Mouse (Mus musculus) brain, adult 2 months (tissue): ENCODE data around the gene Mrpl36.
A peak's percentile ranks its signal among the peaks of the same experiment; 100 is the strongest.

Experiments
- DNase-seq: peaks from one replicate; pipeline ENCODE4 v3.0.0; 2011; ENCODE audit warnings: low read depth, low spot score

Mrpl36 gene

DNA sequence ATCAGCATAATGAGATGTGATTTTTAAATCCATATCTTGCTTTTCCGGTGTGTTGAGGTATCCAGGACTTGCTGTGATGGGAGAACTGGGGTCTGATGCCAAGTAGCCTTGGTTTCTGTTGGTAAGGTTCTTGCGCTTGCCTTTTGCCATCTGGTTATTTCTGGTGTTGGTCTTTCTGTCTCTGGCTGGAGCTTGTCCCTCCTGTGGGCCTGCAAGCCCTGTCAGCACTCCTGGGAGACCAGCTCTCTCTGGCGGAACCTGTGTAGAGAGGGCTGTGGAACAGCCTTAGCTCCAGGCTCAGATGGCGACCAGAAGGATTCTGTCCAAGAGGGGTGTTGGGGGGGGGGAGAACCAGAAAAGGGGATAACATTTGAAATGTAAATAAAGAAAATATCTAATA, 18.4 kb downstream of the Mrpl36 start:
- DNase-seq = no peak

DNA sequence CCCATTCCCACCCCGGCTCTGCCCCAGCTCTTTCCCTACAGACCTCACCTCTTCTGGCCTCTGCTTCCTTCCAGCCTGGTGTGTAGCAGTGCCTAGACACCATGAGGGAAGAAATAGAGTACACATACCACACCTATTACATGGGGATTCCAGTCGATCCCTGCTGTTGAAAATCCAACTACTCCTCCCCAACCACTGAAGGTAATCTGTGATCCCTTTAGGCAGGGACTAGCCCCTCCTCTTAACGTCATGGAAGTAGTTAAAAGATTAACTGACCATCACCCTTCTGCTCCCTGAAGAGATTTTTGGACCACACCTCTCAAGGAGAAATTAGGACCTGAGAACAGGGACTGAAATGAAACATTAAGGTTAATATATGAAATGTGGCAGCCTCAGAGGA, 18.9 kb downstream of the Mrpl36 start:
- DNase-seq = no peak

DNA sequence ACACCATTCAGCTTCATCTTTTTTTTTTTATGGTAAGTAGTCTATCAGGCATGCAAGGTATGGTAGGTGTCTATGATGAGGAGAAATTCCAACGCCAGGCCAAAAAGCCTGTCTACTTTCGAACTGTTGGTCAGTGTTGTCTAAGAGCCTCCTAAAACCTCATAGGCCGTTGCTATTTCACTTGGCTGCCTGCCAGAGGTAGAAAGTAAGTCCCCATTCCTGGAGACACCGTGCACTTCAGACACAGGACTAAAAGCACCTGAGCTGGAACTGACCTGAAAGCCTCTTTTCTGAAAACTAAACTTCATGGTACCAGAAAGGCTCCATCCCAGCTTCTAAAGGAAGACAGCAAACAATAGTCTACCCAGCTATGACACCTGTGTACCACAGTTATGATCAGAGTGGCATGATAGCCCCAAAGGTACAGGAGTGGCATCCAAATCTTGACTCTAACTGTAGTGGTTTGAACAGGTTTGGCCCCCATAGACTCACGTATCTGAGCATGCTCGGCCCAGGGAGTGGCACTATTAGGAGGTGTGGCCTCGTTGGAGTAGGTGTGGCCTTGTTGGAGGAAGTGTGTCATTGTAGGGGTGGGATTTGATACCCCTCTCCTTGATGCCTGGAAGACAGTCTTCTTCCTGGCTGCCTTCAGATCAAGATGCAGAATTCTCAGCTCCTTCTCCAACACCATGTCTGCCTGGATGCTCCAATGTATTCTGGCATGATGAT, 19.8 kb downstream of the Mrpl36 start:
- no peak for DNase-seq

DNA sequence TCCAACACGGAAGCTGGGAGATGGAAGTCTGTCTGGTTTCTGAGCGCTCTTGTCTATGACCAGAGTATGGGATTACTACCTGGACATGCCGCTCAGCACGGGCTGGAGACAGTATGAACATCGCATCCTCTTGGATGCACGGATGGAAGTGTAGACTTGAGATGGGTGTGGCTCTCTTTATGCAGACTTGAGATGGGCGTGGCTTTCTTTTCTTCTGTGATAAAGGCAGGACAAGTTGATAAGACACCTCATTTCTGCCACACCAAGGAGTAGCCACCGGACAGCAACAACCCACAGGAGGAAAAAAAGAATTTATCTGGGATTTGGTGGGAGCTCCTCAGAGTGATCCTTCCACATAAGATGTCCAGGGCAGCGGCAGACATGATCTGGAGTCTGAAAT, 22.4 kb downstream of the Mrpl36 start:
- DNase-seq = no peak

DNA sequence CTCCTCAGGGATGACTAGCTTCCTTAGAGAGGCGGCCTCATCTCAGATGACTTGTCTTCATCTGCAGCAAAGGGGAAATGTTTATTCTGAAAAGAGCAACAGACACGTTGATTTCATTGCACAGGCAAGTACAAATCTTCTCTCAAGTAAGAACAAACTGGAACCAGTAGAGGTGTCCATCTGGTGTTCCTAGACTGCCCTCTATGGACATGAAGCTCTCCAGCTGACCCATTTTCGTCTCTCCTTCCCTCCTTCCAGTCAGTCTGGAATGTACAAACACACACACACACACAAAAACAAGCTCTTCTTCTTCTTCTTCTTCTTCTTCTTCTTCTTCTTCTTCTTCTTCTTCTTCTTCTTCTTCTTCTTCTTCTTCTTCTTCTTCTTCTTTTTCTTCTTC, 23.6 kb downstream of the Mrpl36 start:
- DNase-seq = peak; percentile 37

DNA sequence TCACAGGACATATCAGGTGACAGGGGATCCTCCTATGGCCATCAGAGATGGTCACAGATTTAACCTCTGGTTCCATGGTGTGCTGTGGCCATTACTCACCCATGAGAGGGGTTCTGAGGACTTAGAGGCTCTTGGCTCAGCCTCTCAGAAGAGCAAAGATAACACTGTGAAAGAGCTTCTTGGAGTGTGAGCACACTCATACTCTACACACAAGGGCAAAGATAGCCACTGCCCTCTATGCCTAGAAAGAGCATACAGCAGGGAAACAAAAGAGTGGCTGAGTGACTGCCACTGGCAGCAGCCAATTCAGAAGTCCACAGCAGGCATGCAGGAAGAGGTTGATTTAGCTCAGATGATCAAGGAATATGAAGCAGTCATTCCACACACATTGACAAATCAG, 24.2 kb downstream of the Mrpl36 start:
- no peak for DNase-seq

DNA sequence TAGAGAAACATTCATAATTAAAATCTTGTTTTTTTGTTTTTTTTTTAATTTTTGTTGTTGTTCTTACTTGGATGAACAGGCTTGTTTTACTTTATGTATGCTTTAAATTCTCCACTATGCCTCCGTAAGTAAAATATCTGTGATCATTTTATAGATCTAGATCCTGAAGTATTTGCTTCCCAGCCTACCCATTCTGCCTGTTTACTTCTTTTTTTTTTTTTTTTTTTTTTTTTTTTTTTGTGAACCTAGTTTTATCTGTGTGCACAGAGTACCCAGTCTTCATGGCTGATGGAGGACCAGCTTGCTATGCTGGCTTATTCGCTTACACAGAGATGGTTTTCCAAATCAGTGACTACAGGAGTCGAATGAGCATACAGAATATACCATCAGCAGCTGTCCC, 28.8 kb downstream of the Mrpl36 start:
- no peak for DNase-seq

DNA sequence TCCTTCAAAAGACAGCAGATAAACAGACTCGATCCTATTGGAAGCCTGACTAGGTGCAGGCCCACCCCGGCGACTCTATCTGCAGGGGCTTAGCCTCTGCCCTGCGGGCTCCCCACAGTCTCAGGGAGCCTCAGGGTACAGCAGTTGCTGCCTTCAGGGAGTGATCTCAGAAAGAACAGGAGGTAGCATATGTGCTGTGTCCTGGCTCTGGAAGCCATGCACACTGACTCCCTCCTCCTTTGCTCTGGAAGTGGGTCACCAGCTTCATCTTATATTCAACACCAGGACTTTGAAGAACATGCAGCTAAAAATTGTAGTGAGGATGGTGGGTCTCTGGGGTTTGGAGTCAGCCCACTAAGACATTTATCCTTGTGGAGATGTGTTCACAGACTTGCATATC, 45.1 kb downstream of the Mrpl36 start:
- DNase-seq = peak; percentile 18

DNA sequence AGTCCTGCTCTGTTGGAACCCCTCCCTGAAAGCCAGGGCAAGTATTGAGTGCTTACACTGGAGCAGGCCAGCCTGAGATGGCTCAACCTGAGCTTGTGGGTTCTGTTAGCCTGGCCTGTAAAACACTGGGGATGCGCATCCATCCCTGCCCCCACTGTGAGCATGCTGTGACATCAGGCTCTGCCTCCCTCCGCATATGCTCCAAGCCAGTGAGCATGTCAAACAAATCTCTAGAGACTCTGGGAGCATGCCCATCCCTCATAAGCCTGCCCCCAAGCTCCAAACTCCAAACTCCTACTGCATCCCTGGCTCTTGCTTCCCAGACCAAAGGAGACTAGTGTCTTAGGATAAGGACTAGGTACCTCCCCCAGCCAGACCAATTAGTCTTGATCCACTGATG, 46.3 kb downstream of the Mrpl36 start:
- no peak for DNase-seq

DNA sequence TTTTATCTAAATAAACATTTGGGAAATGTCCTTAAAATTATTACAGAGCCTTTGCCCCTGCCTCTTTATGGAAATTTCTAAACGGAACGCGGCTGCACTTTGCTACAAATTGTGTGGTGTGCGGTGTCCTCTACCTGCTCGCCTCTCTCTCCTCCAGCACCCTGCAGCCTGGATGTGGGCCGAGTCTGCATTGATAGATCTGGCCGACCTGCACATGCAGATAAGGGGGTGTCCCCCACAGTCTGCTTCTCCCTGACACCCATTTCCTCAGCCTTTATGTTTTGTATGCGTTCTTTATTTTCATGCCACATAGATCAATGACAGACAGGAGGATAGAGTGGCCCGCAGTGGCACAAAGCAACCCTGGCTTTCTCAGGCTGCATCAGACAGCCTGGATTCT, 49.3 kb downstream of the Mrpl36 start:
- no peak for DNase-seq
